Mouse (Mus musculus): Measurements from ENCODE around the gene Amdhd1. TPM values are rescaled to one million over a fixed set of nuclear protein-coding genes. Genes with fewer than 3 reads are reported as not detected.

Gene Amdhd1
- total RNA-seq, 2 experiments from 2014 or later, result not detected

DNA sequence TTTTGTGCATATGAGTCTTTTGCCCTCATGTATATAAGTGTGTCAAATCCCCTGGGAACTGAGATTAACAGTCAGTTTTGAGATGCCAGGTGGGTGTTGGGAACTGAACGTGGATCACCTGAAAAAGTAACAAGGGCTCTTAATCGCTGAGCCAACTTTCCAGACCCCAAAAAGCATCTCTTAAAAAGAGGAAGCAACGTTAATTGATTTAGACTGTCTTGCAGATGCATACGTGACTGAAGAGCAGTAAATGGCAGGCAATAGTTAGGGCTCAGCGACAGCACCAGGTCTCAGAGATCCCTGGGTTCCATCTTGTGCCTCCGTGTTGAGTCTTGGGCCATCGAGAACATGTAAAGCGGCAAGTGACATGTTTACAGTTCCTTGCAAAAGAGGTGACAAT is 12.8 kb upstream of the Amdhd1 start:
- DNase-seq, result no peak
- no peak overlapping the region for H3K27ac ChIP-seq
- TF ChIP-seq CTCF (IDR thresholded peaks at IDR 0.05), result no peak
- intact Hi-C loops (cut with DNase I), result no loop called here
- no peak overlapping the region for H3K4me3 ChIP-seq

DNA sequence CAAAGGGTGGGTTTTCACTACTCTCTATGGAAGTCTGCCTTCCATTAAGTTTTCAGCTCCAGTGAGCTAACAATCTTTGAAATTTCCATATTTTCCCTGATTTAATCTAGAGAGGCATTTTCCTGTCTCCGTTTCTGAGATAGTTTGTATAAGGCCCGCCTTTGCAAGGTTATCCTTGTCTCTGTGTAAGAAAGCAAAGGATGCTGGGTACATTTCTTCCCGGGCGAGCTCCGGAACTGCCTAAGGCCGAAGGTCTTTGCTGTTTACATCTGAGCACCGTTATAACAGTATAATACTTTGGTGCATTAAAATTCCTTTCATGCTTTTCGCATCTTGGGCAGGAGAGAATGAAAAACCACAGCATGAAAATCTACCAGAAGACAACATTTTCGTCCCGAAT is 10.0 kb upstream of the Amdhd1 start:
- intact Hi-C loops (cut with DNase I), result loop anchor here (1.0 to 10.0 kb wide), 3 partner anchors 63 to 505 kb away; no protein-coding TSS in a partner anchor
- DNase-seq, result no peak
- no peak for TF ChIP-seq CTCF (IDR thresholded peaks at IDR 0.05)
- Histone ChIP-seq H3K27ac (no peak overlapping the region), H3K4me3 (no peak overlapping the region)

DNA sequence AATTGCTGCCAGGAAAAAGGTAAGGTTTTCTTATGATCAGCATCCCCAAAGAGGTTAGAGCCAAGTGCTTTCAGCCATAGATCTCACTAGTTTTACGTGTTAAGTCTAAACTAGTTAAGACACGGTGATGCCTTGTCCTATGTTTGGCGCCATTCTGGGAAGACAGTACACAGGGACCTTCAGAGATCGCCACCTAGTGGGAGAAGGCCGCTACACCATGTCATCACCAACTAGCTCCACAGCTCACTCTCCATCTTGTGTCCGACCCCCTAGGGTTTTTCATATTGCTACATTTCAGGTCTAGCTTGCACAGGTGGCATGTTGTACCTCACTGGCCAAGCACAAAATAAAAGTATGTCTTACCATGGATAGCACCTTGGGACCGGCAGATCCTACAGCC is 9.2 kb upstream of the Amdhd1 start:
- Histone ChIP-seq H3K4me3 (no peak overlapping the region), H3K27ac (no peak overlapping the region)
- peak; percentile 75 for DNase-seq
- intact Hi-C loops (cut with DNase I), result loop anchor here (1.0 to 10.0 kb wide), 3 partner anchors 62 to 504 kb away; no protein-coding TSS in a partner anchor
- peak; percentile 88 for TF ChIP-seq CTCF (IDR thresholded peaks at IDR 0.05)

DNA sequence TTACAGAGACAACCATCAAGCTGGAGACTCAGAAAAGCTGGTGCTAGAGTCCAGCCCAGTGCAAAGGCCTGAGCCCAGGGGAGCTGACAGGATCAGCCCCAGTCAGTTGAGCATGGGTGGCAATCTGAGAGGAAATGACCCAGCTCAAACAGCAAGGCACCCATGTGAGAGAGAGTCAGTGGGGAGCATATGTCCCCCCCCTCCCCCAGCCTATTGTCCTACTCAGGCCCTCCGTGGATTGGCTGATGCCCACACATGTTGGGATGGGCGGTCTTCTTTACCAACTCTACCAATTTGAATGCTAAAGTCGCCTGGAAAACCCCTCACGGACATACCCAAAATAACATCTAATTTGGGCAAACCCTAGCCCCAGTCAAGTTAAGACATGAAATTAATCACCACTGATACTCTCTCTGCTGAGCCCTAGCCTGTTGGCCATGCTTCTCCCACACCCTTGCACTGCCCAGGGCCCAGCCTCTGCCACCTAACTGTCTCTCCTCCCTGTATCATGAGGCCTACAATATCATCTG is 8.0 kb upstream of the Amdhd1 start:
- intact Hi-C loops (cut with DNase I), result loop anchor here (2.0 to 10.0 kb wide), 2 partner anchors 61 to 503 kb away; no protein-coding TSS in a partner anchor
- Histone ChIP-seq H3K4me3 (no peak overlapping the region), H3K27ac (no peak overlapping the region)
- no peak for TF ChIP-seq CTCF (IDR thresholded peaks at IDR 0.05)
- no peak for DNase-seq

DNA sequence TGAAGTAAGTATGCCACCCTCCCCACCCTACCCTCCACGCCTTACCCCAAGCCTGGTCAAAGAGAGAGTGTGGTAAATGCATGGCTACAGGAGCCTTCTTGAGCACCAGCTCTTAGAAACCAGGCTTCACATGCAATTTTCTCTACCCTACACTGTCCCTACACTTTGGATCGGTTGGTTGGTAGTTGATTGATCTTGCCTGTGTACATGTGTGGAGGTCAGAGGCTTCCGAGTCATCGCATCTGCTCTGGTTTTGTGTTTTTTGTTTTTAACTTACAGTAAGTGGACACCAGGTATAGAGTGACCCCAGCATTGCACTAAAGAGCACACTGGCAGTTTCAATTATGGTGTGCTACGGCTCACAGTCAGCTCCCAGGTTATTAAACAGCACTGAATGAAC is 4.3 kb upstream of the Amdhd1 start:
- TF ChIP-seq CTCF (IDR thresholded peaks at IDR 0.05), result no peak
- intact Hi-C loops (cut with DNase I), result loop anchor here (10.0 kb wide), 1 partner anchor 499 kb away; no protein-coding TSS in a partner anchor
- Histone ChIP-seq H3K4me3 (no peak overlapping the region), H3K27ac (no peak overlapping the region)
- no peak for DNase-seq

DNA sequence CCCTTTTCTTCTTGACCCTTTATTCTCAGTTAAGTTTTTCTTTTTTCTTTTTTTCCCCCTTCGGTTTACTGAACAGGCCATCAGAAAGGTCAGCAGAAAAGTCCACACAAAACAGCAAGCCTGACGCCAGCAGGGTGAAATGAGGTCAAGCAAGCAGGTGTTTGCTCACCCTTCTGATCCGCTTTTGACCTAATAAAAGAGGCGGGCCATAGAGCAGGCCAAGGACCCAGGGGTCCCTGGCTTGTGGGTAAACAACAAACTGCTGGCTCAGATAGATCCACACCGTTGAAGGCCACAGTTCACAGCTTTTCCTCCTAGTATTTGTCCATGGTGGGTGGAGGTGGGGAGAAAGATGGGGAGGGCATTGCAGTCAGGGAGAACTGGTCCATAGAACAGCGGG is 3.3 kb upstream of the Amdhd1 start:
- no peak for TF ChIP-seq CTCF (IDR thresholded peaks at IDR 0.05)
- Histone ChIP-seq H3K4me3 (no peak overlapping the region), H3K27ac (no peak overlapping the region)
- no peak for DNase-seq
- intact Hi-C loops (cut with DNase I), result loop anchor here (10.0 kb wide), 1 partner anchor 498 kb away; no protein-coding TSS in a partner anchor

DNA sequence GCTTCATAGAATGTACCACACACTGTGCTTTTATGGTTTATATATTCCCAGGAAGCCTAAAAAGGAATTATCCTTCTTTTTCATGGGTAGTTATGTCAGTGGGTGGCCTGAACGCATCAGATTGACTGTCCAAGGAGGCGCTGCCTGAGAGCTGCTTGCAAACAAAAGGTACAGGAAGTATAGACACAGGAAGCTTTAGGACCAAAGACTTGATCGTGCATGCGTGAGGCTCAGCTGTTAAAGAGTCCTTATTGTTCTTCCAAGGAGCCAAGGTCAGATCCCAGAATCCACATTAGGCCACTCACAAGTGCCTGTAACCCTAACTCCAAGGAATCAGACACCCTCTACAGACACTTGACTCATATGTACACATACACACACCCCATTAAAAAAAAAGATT is 2.5 kb upstream of the Amdhd1 start:
- DNase-seq, result no peak
- intact Hi-C loops (cut with DNase I), result loop anchor here (10.0 kb wide), 1 partner anchor 498 kb away; no protein-coding TSS in a partner anchor
- TF ChIP-seq CTCF (IDR thresholded peaks at IDR 0.05), result no peak
- H3K27ac ChIP-seq, result no peak overlapping the region
- no peak overlapping the region for H3K4me3 ChIP-seq

DNA sequence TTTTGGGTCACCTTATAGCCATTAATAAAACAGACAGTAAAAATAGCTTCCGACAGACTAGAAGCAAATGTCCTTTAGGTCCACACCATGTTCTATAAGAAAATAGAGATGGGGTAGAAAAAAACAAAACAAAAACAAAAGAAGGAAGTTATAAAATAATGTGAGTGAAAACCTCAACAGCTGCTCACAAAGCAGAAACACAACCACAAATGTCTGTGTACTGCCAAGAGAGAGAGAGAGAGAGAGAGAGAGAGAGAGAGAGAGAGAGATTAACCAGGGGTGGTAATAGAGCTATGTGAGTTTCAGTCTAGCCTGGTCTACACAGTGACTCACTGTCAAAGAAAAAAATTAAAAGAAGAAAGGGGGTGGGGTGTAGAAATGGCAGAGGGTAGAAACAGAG is 1.8 kb upstream of the Amdhd1 start:
- intact Hi-C loops (cut with DNase I), result loop anchor here (10.0 kb wide), 1 partner anchor 497 kb away; no protein-coding TSS in a partner anchor
- Histone ChIP-seq H3K27ac (no peak overlapping the region), H3K4me3 (no peak overlapping the region)
- no peak for TF ChIP-seq CTCF (IDR thresholded peaks at IDR 0.05)
- DNase-seq, result no peak

DNA sequence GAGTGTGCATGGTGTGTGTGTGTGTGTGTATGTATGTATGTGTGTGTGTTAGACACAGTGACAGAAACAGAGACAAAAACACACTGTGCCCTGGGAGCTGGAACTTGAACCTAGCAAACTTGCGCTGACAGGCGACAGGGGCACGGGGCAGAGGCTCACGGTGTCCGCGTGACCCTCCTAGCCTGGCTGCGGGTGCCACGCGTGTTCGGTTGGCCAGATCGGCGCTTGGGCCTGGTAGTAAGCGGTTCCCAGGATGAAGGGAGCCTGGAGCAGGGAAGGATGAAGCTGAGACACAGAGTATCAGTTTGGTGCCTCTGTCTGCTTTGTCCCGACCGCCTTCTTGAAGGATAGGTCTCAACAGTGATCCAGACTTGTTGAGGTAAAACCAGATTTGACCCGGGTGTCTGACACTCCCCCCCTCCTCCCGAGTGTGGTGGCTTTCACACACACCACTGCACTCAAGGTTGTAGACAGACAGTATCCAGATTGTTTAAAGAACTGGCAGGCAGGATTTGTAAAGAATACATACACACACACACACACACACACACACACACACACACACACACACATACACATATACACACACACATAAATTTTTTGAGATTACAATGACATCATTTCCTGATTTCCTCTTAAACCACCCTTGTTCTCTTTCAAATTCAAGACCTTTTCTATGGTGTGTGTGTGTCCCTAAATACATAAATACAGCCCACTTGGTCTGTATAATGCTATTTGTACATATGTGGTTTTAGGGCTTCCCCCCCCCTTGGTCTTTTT is 788 bp upstream of the Amdhd1 start, which contains the start of gene Ccdc38:
TSS of gene Ccdc38 (plus strand) at position 202 of the 780 bp plus-strand sequence.
- peak within 1 kb of the TSS; percentile 79 for H3K4me3 ChIP-seq
- peak; percentile 37 for DNase-seq
- peak within 1 kb of the TSS; percentile 32; the same call in 1 of the 2 replicates for H3K27ac ChIP-seq
- no peak for TF ChIP-seq CTCF (IDR thresholded peaks at IDR 0.05)
- intact Hi-C loops (cut with DNase I), result loop anchor here (10.0 kb wide), 1 partner anchor 496 kb away; no protein-coding TSS in a partner anchor

DNA sequence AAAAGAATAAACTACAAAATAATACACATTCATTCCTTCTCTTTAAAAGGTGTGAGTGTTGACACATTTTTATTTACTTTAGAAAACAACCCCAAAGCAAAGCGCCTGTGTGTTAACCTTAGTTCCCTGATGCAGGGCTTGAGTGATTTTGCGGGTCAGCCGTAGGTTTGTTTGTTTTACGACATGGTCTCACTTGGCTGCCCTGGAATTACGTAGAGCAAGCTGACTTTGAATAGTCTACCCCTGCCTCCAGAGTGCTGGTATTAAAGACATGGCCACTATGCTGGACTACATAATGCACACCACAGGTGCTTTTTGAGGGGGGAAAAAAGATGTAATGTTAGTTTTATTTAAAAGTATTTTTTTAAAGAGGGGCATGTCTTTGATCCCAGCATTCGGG is 1.0 kb downstream of the Amdhd1 start:
- intact Hi-C loops (cut with DNase I), result no loop called here
- DNase-seq, result no peak
- H3K27ac ChIP-seq, result no peak overlapping the region
- H3K4me3 ChIP-seq, result no peak overlapping the region
- no peak for TF ChIP-seq CTCF (IDR thresholded peaks at IDR 0.05)

DNA sequence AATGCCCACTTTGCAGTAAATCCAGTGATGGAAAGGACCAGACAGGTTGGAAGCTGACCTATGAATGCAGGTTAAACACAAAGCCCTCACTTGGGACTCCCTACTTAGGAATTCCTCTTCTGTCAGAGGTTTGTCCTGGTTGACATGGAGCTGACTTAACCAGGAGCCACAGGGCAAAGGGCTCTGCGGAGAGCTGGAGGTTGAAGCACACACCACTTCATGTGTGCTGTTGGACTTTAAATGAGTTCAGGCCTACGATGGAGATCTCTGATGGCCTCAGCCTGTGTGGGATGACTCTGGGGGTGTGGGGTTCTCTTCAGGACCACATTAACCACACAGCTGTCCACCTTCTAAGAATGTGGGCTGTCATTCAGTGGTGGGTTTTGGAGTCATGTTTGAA is 1.5 kb downstream of the Amdhd1 start:
- no peak for TF ChIP-seq CTCF (IDR thresholded peaks at IDR 0.05)

DNA sequence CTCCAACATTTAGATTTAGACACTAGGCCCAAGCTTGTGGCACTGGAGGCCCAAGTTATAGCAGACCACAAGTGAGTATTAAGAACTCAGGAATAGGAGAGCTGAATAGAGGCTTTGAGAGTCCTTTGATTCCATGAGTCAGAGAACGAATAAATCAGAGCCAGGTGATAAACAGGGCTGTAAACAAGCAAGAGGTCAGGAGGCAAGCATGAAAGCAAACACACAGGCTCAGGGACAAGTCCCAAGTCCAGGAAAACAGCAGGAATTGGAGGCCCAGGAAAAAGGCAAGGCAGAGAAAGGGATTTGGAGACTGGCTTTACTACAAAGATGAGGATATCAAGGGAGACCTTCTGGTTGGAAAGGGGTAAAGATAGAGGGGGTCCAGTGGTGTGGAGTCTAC is 14.5 kb downstream of the Amdhd1 start:
- intact Hi-C loops (cut with DNase I), result no loop called here
- H3K27ac ChIP-seq, result no peak overlapping the region
- TF ChIP-seq CTCF (IDR thresholded peaks at IDR 0.05), result no peak

More for the DNA sequence above, 1.5 kb downstream of the Amdhd1 start:
- H3K27ac ChIP-seq, result no peak overlapping the region
- H3K4me3 ChIP-seq, result no peak overlapping the region
- intact Hi-C loops (cut with DNase I), result no loop called here
- DNase-seq, result no peak

DNA sequence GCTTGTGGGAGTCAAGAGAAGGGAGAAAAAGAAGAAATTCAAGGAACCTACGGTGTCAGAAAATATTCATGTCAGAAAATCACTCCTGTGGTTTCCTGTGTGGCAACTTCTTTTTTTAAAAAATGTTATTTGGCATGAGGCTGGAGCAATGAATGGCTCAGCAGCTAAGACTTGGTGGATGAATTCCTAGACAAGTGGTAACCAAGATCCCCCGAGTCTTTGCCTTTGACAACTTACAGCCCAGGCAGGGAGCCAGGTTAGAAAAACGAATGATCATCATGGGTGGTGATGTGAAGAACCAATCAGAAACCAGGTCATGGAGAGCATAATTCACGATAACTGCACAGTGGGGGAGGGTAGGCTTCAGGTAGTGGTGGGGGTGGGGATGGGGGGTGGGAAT is 18.8 kb downstream of the Amdhd1 start:
- Histone ChIP-seq H3K27ac (no peak overlapping the region), H3K4me3 (no peak overlapping the region)
- intact Hi-C loops (cut with DNase I), result no loop called here
- TF ChIP-seq CTCF (IDR thresholded peaks at IDR 0.05), result no peak
- DNase-seq, result no peak

More for the DNA sequence above, 14.5 kb downstream of the Amdhd1 start:
- H3K4me3 ChIP-seq, result no peak overlapping the region
- DNase-seq, result no peak

All from gastrocnemius, adult 2 months (tissue).